Mouse (Mus musculus) small intestine, adult 2 months (tissue): ENCODE measurements around the gene Gdpgp1.

Experiments
- CTCF ChIP-seq: fragments of 200-500 bp; IDR thresholded peaks from 2 replicates; pipeline ENCODE4 v1.5.1; 2012; ENCODE audit warnings: low read depth, mild to moderate bottlenecking, control low read depth, inconsistent platforms, low read length, moderate library complexity, mixed read lengths; ENCODE audit not compliant: insufficient replicate concordance, insufficient read length; ENCODE audit errors: extremely low read depth
- POLR2A ChIP-seq: fragments of 200-500 bp; IDR thresholded peaks from 2 replicates; pipeline ENCODE4 v1.6.1; 2012; ENCODE audit warnings: low read depth, mild to moderate bottlenecking, control low read depth, inconsistent platforms, low read length, moderate library complexity

DNA sequence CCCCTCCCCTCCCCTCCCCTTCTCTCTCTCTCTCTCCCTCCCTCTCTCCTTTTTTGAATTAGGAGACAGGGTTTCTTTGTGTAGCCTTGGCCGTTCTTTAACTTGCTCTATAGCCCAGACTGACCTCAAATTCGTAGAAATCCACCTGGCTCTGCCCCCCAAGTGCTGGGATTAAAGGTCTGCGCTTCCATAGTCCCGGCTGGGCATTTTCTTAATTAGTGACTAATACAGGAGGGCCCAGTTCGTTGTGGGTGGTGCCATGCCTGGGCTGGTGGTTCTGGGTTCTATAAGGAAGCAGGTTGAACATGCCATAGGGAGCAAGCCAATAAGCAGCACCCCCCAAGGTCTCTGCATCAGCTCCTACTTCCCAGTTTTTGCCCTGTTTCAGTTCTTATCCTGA is 48.7 kb upstream of the Gdpgp1 start:
- no peak for TF ChIP-seq CTCF
- TF ChIP-seq POLR2A = no peak
